8 mouse cellular contexts compared by ENCODE assay signal in the genomic region with DNA sequence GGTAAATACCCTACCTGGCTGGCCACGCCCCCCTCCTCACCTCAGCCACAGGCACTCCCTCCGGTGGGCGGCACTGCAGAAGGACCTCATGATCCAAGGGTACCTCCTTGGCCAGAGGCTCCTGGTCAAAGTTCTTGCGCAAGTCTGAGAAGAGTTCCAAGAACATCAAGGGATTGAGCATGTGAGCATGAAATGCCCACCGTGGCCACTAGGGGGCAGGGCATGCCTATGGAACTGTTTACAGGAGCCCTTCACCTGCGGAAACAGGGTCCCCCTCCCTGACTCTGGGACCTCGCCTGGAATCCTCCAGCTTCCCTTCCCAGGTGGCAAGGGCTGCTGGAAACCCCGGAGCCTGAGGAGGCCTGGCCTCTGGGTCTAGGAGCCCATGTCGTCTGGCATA. TPM values are rescaled to one million over a fixed set of nuclear protein-coding genes. Genes with fewer than 3 reads are reported as not detected.
A peak's percentile ranks its signal among the peaks of the same experiment; 100 is the strongest.
DNase-seq lines count a peak whose midpoint lies in the region; ATAC-seq and TF ChIP-seq lines count a peak whose summit lies in the region.

No protein-coding gene starts in this region.

- no peak overlapping the region for H3K27ac ChIP-seq in ES-Bruce4 (ENCODE audit: insufficient read depth, low read length)
- no peak overlapping the region for H3K27ac ChIP-seq in forebrain, embryonic 12.5 days
- no peak overlapping the region for H3K27ac ChIP-seq in heart, postnatal 0 days (ENCODE audit: low read depth)
- no peak overlapping the region for H3K27ac ChIP-seq in liver, postnatal 0 days (ENCODE audit: low read depth)

- no peaks in the 10 kb centered on the region for H3K27me3 ChIP-seq in ES-Bruce4 (ENCODE audit: control insufficient read depth, insufficient read depth, low read length, poor library complexity, severe bottlenecking)
- 0 out of 2 replicates have a peak, but pooled peaks cover 5% of the 10 kb centered on the region for H3K27me3 ChIP-seq in forebrain, embryonic 12.5 days
- H3K27me3 ChIP-seq in heart, postnatal 0 days (ENCODE audit: control insufficient read depth, insufficient read depth, low read length), result no peaks in the 10 kb centered on the region
- H3K27me3 ChIP-seq in liver, postnatal 0 days (ENCODE audit: insufficient read depth, low read length), result no peaks in the 10 kb centered on the region

- peak overlapping the region; percentile 26 for H3K9ac ChIP-seq in ES-Bruce4 (ENCODE audit: low read depth, poor library complexity, severe bottlenecking)
- no peak overlapping the region for H3K9ac ChIP-seq in forebrain, embryonic 12.5 days
- H3K9ac ChIP-seq in heart, postnatal 0 days (replicated peaks; ENCODE audit: low read depth, low read length), result no peak overlapping the region
- H3K9ac ChIP-seq in liver, postnatal 0 days (replicated peaks), result no peak overlapping the region

- no peaks in the 10 kb centered on the region for H3K36me3 ChIP-seq in ES-Bruce4 (ENCODE audit: control insufficient read depth, insufficient read depth, low read length, poor library complexity, severe bottlenecking)
- peaks cover 3% of the 10 kb centered on the region; the same call in 1 of the 2 replicates for H3K36me3 ChIP-seq in forebrain, embryonic 12.5 days (replicated peaks)
- H3K36me3 ChIP-seq in heart, postnatal 0 days (replicated peaks; ENCODE audit: control insufficient read depth, insufficient read depth, low read length), result peaks cover 23% of the 10 kb centered on the region
- no peaks in the 10 kb centered on the region for H3K36me3 ChIP-seq in liver, postnatal 0 days (replicated peaks; ENCODE audit: insufficient read depth, low read length)

- H3K4me1 ChIP-seq in ES-Bruce4 (ENCODE audit: control insufficient read depth, insufficient read depth, low read length), result peaks cover 7% of the 10 kb centered on the region
- H3K4me1 ChIP-seq in forebrain, embryonic 12.5 days, result peaks cover 2% of the 10 kb centered on the region; the same call in 1 of the 2 replicates
- H3K4me1 ChIP-seq in heart, postnatal 0 days (ENCODE audit: control insufficient read depth, insufficient read depth), result no peaks in the 10 kb centered on the region
- H3K4me1 ChIP-seq in liver, postnatal 0 days (ENCODE audit: insufficient read depth), result no peaks in the 10 kb centered on the region

- no peak for TF ChIP-seq POLR2A in ES-Bruce4 (IDR thresholded peaks at IDR 0.05; ENCODE audit: insufficient read depth, low read length)

- peak; percentile 95 for TF ChIP-seq CTCF in ES-Bruce4 (IDR thresholded peaks at IDR 0.05; ENCODE audit: low read depth, low read length)
- peak; percentile 95 for TF ChIP-seq CTCF in heart, postnatal 0 days (IDR thresholded peaks at IDR 0.05; ENCODE audit: low read depth)
- TF ChIP-seq CTCF in liver, postnatal 0 days (IDR thresholded peaks at IDR 0.05; ENCODE audit: low read depth), result peak; percentile 97

- H3K4me2 ChIP-seq in forebrain, embryonic 12.5 days, result peak overlapping the region; percentile 22; the same call in 1 of the 2 replicates
- peak overlapping the region; percentile 19 for H3K4me2 ChIP-seq in heart, postnatal 0 days (ENCODE audit: low read depth, low read length)
- H3K4me2 ChIP-seq in liver, postnatal 0 days (ENCODE audit: low read depth, low read length), result no peak overlapping the region

- no peaks in the 10 kb centered on the region for H3K9me3 ChIP-seq in ES-Bruce4 (replicated peaks; ENCODE audit: control insufficient read depth, insufficient read depth, low read length, poor library complexity, severe bottlenecking)
- H3K9me3 ChIP-seq in forebrain, embryonic 12.5 days, result no peaks in the 10 kb centered on the region
- no peaks in the 10 kb centered on the region for H3K9me3 ChIP-seq in heart, postnatal 0 days (replicated peaks; ENCODE audit: control insufficient read depth, low read length)
- H3K9me3 ChIP-seq in liver, postnatal 0 days (ENCODE audit: low read length), result no peaks in the 10 kb centered on the region

- 10% methylated on average over 9 of the region's 9 CpGs for WGBS in forebrain, embryonic 12.5 days
- 17% methylated on average over 9 of the region's 9 CpGs for WGBS in heart, postnatal 0 days
- WGBS in liver, postnatal 0 days (ENCODE audit: insufficient replicate concordance), result 10% methylated on average over 9 of the region's 9 CpGs

- TF ChIP-seq EP300 in ES-Bruce4 (IDR thresholded peaks at IDR 0.05; ENCODE audit: insufficient read depth, low read depth, low read length), result peak; percentile 13; the same call in 1 of the 2 replicates
- no peak for TF ChIP-seq EP300 in heart, postnatal 0 days (IDR thresholded peaks at IDR 0.05; ENCODE audit: low read depth)
- TF ChIP-seq EP300 in liver, postnatal 0 days (IDR thresholded peaks at IDR 0.05; ENCODE audit: low read depth), result no peak

- H3K4me3 ChIP-seq in ES-Bruce4 (ENCODE audit: low read depth, low read length), result peak overlapping the region; percentile 48
- H3K4me3 ChIP-seq in forebrain, embryonic 12.5 days (replicated peaks), result no peak overlapping the region
- no peak overlapping the region for H3K4me3 ChIP-seq in heart, postnatal 0 days (ENCODE audit: low read depth, low read length)
- H3K4me3 ChIP-seq in liver, postnatal 0 days (ENCODE audit: low read depth, low read length), result no peak overlapping the region

- peak; percentile 64 for ATAC-seq in forebrain, embryonic 12.5 days (ENCODE audit: low FRiP score)
- ATAC-seq in heart, postnatal 0 days (ENCODE audit: insufficient read depth, low read depth), result peak; percentile 18
- ATAC-seq in liver, postnatal 0 days, result no peak
- peak; percentile 22; the same call in 1 of the 2 replicates for ATAC-seq in neutrophil, adult 5-6 weeks (ENCODE audit: extremely low read depth, insufficient number of reproducible peaks, low FRiP score, poor library complexity, severe bottlenecking)

- DNase-seq in c-Kit-positive CD71-positive TER-119-positive erythroid progenitor cells, embryonic 14.5 days (ENCODE audit: low spot score), result peak; percentile 53
- DNase-seq in heart, postnatal 0 days (ENCODE audit: low spot score), result peak; percentile 57
- DNase-seq in kidney, postnatal 25 days, result peak; percentile 85 to 87
- peak; percentile 82 for DNase-seq in liver, postnatal 0 days
- peak; percentile 76 for DNase-seq in thymus, postnatal 0 days (ENCODE audit: low spot score)

RNA-seq across cellular contexts. Expression of a gene that starts 27.0 kb away (rescaled TPM):
- polyA plus RNA-seq in ES-Bruce4 (2011; ENCODE audit: insufficient read depth, insufficient read length, low read depth, missing spikeins), result 8.2 and 8.7 TPM in 2 replicates
- 9.6 and 10.3 TPM in 2 replicates for polyA plus RNA-seq in forebrain, embryonic 12.5 days (2016; fragmentation: Nextera tagmentation; extraction: Ambion mirVana)
- total RNA-seq in heart, postnatal 0 days (2014; rRNA removed; ENCODE audit: low replicate concordance), result 1.6 and 2.9 TPM in 2 replicates
- polyA plus RNA-seq in heart, postnatal 0 days (2015; fragmentation: Nextera tagmentation; extraction: Ambion mirVana), result 3.7 and 4.4 TPM in 2 replicates
- 3.4 and 3.9 TPM in 2 replicates for polyA plus RNA-seq in liver, postnatal 0 days (2015; fragmentation: Nextera tagmentation; extraction: Ambion mirVana)
- total RNA-seq in neutrophil, adult 5-6 weeks (2017), result 12.0 and 12.2 TPM in 2 replicates
- 21.9 and 22.5 TPM in 2 replicates for polyA plus RNA-seq in thymus, postnatal 0 days (2015; fragmentation: Nextera tagmentation; extraction: Ambion mirVana)

RNA-seq across cellular contexts. Expression of a gene that starts 51.8 kb away (rescaled TPM):
- 36.7 and 43.2 TPM in 2 replicates for polyA plus RNA-seq in ES-Bruce4 (2011; ENCODE audit: insufficient read depth, insufficient read length, low read depth, missing spikeins)
- polyA plus RNA-seq in forebrain, embryonic 12.5 days (2016; fragmentation: Nextera tagmentation; extraction: Ambion mirVana), result 3.6 and 4.7 TPM in 2 replicates
- total RNA-seq in heart, postnatal 0 days (2014; rRNA removed; ENCODE audit: low replicate concordance), result 50.5 and 63.2 TPM in 2 replicates
- 4.9 and 5.0 TPM in 2 replicates for polyA plus RNA-seq in heart, postnatal 0 days (2015; fragmentation: Nextera tagmentation; extraction: Ambion mirVana)
- polyA plus RNA-seq in liver, postnatal 0 days (2015; fragmentation: Nextera tagmentation; extraction: Ambion mirVana), result 0.39 and 0.40 TPM in 2 replicates
- total RNA-seq in neutrophil, adult 5-6 weeks (2017), result 0.12 TPM in 1 of 2 replicates, not detected in the other
- 0.68 and 0.70 TPM in 2 replicates for polyA plus RNA-seq in thymus, postnatal 0 days (2015; fragmentation: Nextera tagmentation; extraction: Ambion mirVana)
